Mouse (Mus musculus): ENCODE data around the gene Nefh.

Gene Nefh

GRCm38 (mm10) chr11:4947813-4948174, at the start of gene Nefh:
Gene Nefh (minus strand): TSS chr11:4948064.
- DNase-seq (ENCODE audit: extremely low spot score, low spot score) = no peak

DNA sequence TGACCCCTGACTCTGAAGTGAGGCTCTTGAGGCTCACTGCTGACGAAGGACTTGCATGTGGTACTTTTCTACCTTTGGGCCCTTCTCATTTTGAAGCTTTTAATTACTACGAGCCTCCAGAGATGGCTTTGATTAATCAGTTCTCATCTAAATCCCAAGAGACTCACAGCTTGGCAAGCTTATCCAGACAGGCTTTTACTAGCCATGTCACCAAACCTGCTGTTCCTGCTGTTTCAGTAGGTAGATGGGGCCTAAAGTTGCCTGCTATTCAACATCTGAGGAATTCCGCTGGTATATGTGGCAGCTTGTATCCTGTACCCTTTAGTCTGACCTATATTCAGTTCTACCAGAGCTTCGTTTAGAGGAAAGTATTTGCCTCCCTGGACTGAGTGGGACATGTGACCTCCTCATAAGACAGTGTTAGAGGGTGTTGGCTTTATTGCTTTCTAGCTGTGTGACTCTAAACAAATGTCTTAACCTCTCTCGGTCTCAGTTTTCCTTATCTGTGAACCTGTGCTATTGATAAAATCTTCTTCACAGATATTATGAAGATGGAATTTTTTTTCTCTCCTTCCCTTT, 48.8 kb upstream of the Nefh start:
- DNase-seq (ENCODE audit: extremely low spot score, low spot score) = no peak

- DNase-seq (ENCODE audit: extremely low spot score, low spot score) = no peak
Observed at GRCm38 (mm10) chr11:4995676-4996075, 47.8 kb upstream of the Nefh start.

- no peak for DNase-seq (ENCODE audit: extremely low spot score, low spot score)
Observed at GRCm38 (mm10) chr11:4992471-4992870, 44.6 kb upstream of the Nefh start.

GRCm38 (mm10) chr11:4989187-4989586, 41.3 kb upstream of the Nefh start:
- DNase-seq (ENCODE audit: extremely low spot score, low spot score) = no peak

DNA sequence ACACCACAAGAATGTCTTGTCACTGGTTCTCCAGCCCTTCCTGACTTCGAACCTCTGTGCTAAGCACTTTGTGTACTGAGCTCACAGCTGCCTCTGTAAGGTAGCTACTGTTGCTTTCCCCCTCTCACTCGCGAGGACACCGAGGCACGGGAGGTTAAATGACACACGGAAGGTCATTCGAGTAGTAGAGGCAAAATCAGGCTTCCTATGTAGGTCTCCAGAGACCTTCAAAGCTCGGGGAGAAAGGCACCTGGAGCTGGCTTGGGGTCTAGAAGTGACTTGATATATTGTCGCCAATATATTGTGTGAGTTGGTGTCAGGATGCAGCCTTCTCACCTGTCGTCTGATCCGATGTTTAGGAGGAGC, 39.6 kb upstream of the Nefh start:
- DNase-seq (ENCODE audit: extremely low spot score, low spot score) = no peak

DNA sequence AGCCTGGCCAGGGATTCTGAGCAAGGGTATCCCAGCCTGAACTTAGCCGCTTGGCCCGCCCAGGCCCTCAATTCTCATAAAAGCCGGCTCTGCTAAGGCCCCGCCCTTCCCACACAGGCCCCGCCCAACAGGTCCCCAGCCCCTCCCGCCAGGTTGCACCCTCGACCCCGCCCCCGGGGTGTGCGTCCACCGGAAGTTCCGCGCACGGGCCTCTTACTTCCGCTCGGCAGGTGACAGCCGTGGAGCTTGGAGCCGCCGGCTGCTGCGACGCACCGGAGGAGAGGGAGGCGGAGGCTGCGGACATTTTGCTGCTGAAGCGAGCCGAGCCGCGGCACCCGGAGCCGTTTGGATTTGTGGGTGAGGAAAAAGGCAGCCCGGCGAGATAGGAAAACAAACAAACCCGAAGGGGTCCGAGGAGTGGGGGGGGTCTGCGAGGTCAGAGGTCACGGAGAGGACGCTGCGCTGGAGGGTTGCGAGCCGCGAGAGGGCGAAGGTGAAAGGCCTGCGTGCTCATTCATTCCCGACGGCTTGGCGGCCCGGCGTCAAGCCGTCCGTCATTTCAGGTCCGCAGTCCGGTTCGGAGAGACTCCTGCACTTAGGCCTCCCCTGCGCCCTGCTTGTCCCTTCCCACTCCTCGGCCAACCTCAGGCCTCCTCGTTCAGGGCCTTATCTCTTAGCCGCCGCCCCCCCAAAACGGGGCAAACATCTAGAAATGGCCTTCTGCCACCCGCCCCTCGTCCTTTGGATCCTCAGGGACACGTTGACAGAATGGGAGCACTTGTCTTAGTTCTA, 39.0 kb upstream of the Nefh start, which contains the start of gene Ap1b1:
Gene Ap1b1 (plus strand): TSS at position 130 of the 792 bp plus-strand sequence.
- peak; percentile 95 for DNase-seq (ENCODE audit: extremely low spot score, low spot score)

DNA sequence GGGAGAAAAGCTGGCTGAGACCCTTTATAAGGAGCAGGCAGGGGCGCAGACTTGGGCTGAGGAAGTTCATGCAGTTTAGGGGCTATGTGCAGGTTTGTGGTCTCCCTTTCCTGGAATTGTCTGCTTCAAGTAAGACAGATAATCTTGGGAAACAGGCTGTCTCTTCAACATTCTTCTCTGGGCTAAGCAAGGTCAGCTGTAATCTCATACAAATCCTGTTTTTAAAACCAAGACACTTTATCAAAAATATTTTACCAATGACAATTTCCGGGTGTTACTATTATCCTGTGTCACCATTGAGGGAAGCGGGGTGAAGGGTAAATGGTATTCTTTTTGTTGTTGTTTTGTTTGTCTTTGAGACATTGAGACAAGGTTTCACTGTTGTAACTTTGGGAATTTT, 36.9 kb upstream of the Nefh start:
- DNase-seq (ENCODE audit: extremely low spot score, low spot score) = no peak

DNA sequence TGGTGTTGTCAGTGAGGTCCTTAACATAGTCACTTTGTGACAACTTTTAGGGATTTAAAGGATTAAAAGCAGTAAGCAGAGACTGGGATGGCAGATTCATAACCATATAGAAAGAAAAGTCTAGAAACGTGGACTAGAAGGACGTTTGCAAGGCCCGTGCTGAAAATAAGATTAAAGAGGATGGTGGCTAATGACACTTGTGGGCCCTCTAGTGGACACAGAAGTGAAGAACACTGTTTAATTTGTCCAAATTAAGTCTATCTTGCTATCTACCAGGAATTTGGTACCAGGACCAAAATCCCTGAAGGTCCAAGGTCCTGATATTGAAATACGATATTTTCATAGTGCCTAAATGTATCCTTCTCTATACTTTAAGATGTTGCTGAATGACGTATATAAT, 36.4 kb upstream of the Nefh start:
- no peak for DNase-seq (ENCODE audit: extremely low spot score, low spot score)

GRCm38 (mm10) chr11:4983538-4983937, 35.7 kb upstream of the Nefh start:
- no peak for DNase-seq (ENCODE audit: extremely low spot score, low spot score)

DNA sequence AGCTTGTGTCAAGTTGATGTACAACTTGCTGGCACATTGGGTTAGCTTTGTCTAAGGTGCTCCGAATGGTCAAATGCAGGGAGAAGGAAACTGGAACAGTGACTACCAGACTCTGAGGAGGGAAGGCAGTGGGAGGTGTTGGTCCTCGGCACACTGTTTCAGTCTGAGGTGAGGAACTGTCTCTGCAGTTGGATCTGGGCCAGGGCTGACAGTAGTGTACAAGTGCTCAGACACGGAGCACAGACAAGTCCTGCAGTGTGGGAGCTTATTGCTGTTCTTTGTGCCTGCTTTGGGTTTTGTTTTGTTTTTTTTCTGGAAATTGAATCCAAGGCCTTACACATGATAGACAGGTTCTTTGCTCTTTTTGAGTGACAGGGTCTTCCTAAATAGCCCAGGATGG, 35.1 kb upstream of the Nefh start:
- no peak for DNase-seq (ENCODE audit: extremely low spot score, low spot score)

- DNase-seq (ENCODE audit: extremely low spot score, low spot score) = peak; percentile 71
Observed at GRCm38 (mm10) chr11:4975623-4976022, 27.8 kb upstream of the Nefh start.

DNA sequence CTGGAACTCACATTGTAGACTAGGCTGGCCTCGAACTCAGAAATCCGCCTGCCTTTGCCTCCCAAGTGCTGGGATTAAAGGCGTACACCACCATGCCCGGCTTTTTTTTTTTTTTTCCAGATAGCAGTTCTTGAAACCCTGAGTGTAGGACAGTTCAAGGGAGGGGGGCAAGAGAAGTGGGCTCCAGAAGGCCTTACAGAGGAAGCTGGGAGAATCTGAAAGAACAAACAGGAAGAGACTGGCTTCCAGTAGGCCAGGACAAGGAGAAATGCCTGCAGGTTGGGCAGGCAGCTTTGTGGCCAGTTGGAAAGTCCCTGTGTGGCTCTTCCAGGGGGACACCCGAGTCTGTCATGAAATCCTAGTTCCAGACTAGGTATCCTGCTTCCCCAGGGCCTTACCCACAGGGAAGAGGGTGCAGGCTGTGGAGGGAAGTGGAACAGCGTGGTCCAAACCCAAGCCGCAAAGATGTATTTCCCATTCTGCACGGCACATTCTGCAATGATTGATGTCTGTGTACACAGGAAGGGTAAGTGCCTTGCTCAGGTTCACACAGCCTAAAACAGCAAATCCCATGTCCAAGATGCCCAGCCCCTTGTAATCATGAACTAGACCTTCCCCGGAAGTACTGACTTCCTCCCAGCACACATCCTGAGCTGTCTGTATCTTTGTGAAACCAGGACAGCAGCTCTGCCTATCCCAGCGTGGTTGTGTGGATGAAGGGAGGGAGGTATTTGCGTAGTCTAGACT, 26.7 kb upstream of the Nefh start:
- DNase-seq (ENCODE audit: extremely low spot score, low spot score) = no peak

DNA sequence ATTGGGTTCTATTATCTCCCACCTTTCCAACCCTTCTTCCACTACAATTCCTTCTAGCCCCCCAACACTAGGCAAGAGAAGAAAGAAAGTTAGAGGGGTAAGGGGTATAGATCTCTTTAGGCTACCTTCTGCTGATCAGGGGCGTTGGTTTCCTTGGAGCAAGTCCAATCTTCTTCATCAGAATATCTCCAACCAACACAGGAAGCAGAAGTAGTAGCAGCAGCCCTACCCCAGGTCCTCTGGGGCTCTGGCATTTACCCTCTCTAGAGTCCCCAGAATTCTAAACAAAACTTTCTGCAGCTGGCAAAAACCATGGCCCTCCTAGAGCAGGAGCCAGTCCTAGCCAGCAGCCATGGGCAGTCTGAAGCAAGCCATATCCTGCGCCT, 26.0 kb upstream of the Nefh start:
- DNase-seq (ENCODE audit: extremely low spot score, low spot score) = no peak

DNA sequence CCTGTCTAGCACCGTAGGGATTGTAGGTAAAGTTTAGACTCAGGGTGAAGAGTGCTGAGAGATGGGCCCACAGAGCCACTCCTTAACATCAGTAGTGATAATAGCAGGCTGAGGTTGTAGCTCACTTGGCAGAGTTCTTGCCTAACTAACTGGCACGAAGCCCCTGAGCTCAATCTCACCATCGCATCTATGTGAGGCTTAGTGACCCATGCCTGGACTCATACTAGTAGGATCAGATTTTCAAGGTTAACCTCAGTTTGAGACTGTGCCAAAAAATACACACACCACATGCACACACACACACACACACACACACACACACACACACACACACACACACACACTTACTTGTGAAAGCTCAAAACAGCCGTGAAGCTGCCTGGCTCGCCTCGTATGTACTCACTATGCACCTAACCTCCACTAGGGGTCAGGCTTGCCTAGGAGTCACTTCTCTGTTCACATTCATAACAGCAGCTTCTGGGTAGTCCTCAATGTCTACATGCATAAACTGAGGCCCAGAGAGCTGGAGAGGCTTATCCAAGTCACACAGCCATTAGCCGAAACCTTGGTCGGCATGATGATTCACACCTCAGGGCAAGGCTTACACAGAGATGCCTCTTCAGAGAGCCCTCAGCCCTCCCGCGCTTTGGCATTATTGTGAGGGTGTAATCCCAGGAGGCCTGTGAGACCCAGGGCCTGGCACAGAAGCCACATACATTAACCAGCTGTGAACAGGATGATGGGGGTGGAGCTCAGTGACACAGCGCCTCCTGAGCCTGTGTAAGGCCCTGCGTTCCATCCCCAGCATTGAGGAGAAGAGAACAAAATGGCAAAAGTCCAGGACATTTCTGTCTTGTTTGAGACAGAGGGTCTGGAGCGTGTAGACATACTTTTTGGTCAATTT, 25.4 kb upstream of the Nefh start:
- DNase-seq (ENCODE audit: extremely low spot score, low spot score) = peak; percentile 44

GRCm38 (mm10) chr11:4968376-4968775, 20.5 kb upstream of the Nefh start:
- no peak for DNase-seq (ENCODE audit: extremely low spot score, low spot score)

DNA sequence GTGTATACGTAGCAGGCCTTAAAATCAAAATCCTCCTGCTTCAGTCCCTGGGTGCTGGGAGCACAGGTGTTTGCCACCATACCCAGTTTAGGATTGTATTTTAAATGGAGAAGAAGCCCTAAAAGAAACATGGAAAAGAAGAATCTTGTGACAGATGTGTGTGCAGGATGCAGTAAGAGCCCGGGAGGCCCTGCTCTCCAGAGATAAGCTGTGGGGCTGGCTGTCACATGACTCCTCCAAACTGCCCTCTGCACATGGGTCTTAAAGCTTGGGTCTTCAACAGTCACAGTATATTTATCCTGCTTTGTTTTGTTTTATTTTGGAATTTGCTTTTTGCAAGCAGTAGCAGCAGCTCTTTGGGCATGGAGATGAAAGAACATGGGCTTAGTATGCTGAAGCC, 19.7 kb upstream of the Nefh start:
- no peak for DNase-seq (ENCODE audit: extremely low spot score, low spot score)

DNA sequence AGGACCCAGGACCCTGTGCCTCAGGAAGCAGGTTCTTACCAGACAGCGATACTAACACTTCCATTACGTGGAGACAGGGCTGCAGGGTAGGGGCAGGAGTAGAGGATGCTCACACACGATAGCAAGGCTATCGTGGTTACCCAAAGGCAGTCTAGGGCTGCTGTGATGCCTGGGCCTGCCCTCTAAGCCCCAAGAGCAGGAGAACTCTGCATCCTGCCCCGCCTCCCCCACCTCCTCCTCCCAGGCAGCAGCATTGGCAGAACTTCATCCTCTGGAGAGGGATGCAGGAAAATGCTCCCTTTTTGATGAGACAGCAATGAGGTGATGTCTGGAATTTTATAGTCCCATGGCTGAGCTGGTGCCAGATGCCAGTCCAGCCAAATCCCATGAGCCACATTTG, 19.0 kb upstream of the Nefh start:
- DNase-seq (ENCODE audit: extremely low spot score, low spot score) = no peak

- DNase-seq (ENCODE audit: extremely low spot score, low spot score) = no peak
Observed at GRCm38 (mm10) chr11:4966325-4966724, 18.5 kb upstream of the Nefh start.

GRCm38 (mm10) chr11:4963099-4963808, 15.4 kb upstream of the Nefh start:
- DNase-seq (ENCODE audit: extremely low spot score, low spot score) = no peak

GRCm38 (mm10) chr11:4953918-4954317, 6.1 kb upstream of the Nefh start:
- DNase-seq (ENCODE audit: extremely low spot score, low spot score) = peak; percentile 17
